Mouse (Mus musculus): ENCODE results near the gene Ap3b1. TPM values are rescaled to one million over a fixed set of nuclear protein-coding genes. Genes with fewer than 3 reads are reported as not detected.
A peak's percentile ranks its signal among the peaks of the same experiment; 100 is the strongest.

The Ap3b1 gene
- polyA plus RNA-seq, 1 experiment from 2014 or later, result 42.5 TPM

- Histone ChIP-seq H3K9me3 (ENCODE audit: control insufficient read depth, low read length) (no peaks in the 10 kb centered on the region), H3K4me2 (ENCODE audit: low read depth, low read length) (no peak overlapping the region), H3K9ac (ENCODE audit: low read length) (no peak overlapping the region), H3K4me3 (ENCODE audit: low read length) (no peak overlapping the region), H3K27ac (ENCODE audit: low read length) (no peak overlapping the region), H3K4me1 (replicated peaks; ENCODE audit: control insufficient read depth, insufficient read depth, low read length) (no peaks in the 10 kb centered on the region), H3K36me3 (ENCODE audit: control insufficient read depth, insufficient read depth, low read length) (peaks cover 3% of the 10 kb centered on the region; the same call in 1 of the 2 replicates), H3K27me3 (ENCODE audit: control insufficient read depth, insufficient read depth, low read depth, low read length) (peaks cover 3% of the 10 kb centered on the region; the same call in 1 of the 2 replicates)
- WGBS, result 79% methylated on average over 10 of the region's 10 CpGs
- ATAC-seq (ENCODE audit: low read depth), result no peak
Observed at GRCm38 (mm10) chr13:94571001-94571400, 212.2 kb downstream of the Ap3b1 start.

- peaks cover 3% of the 10 kb centered on the region; the same call in 1 of the 2 replicates for H3K27me3 ChIP-seq (ENCODE audit: control insufficient read depth, insufficient read depth, low read depth, low read length)
- 83% methylated on average over 8 of the region's 8 CpGs for WGBS
- no peaks in the 10 kb centered on the region for H3K4me1 ChIP-seq (replicated peaks; ENCODE audit: control insufficient read depth, insufficient read depth, low read length)
- H3K9me3 ChIP-seq (ENCODE audit: control insufficient read depth, low read length), result no peaks in the 10 kb centered on the region
- no peak overlapping the region for H3K9ac ChIP-seq (ENCODE audit: low read length)
- no peak overlapping the region for H3K4me3 ChIP-seq (ENCODE audit: low read length)
- no peak for ATAC-seq (ENCODE audit: low read depth)
- H3K27ac ChIP-seq (ENCODE audit: low read length), result no peak overlapping the region
- H3K36me3 ChIP-seq (ENCODE audit: control insufficient read depth, insufficient read depth, low read length), result no peaks in the 10 kb centered on the region
- H3K4me2 ChIP-seq (ENCODE audit: low read depth, low read length), result no peak overlapping the region
Observed at GRCm38 (mm10) chr13:94573356-94573755, 214.6 kb downstream of the Ap3b1 start.

- Histone ChIP-seq H3K4me2 (ENCODE audit: low read depth, low read length) (no peak overlapping the region), H3K9ac (ENCODE audit: low read length) (no peak overlapping the region), H3K4me3 (ENCODE audit: low read length) (no peak overlapping the region), H3K4me1 (replicated peaks; ENCODE audit: control insufficient read depth, insufficient read depth, low read length) (no peaks in the 10 kb centered on the region), H3K27ac (ENCODE audit: low read length) (no peak overlapping the region), H3K36me3 (ENCODE audit: control insufficient read depth, insufficient read depth, low read length) (no peaks in the 10 kb centered on the region), H3K27me3 (ENCODE audit: control insufficient read depth, insufficient read depth, low read depth, low read length) (peaks cover 3% of the 10 kb centered on the region; the same call in 1 of the 2 replicates), H3K9me3 (ENCODE audit: control insufficient read depth, low read length) (no peaks in the 10 kb centered on the region)
- ATAC-seq (ENCODE audit: low read depth), result no peak
- 61% methylated on average over 7 of the region's 7 CpGs for WGBS
Observed at GRCm38 (mm10) chr13:94573833-94574232, 215.1 kb downstream of the Ap3b1 start.

GRCm38 (mm10) chr13:94575607-94576398 lies 217.0 kb downstream of the Ap3b1 start:
- H3K27ac ChIP-seq (ENCODE audit: low read length), result no peak overlapping the region
- H3K36me3 ChIP-seq (ENCODE audit: control insufficient read depth, insufficient read depth, low read length), result no peaks in the 10 kb centered on the region
- no peak overlapping the region for H3K4me3 ChIP-seq (ENCODE audit: low read length)
- H3K27me3 ChIP-seq (ENCODE audit: control insufficient read depth, insufficient read depth, low read depth, low read length), result peaks cover 3% of the 10 kb centered on the region; the same call in 1 of the 2 replicates
- no peak overlapping the region for H3K9ac ChIP-seq (ENCODE audit: low read length)
- no peaks in the 10 kb centered on the region for H3K9me3 ChIP-seq (ENCODE audit: control insufficient read depth, low read length)
- 45% methylated on average over 17 of the region's 17 CpGs for WGBS
- no peak for ATAC-seq (ENCODE audit: low read depth)
- H3K4me2 ChIP-seq (ENCODE audit: low read depth, low read length), result no peak overlapping the region
- H3K4me1 ChIP-seq (replicated peaks; ENCODE audit: control insufficient read depth, insufficient read depth, low read length), result no peaks in the 10 kb centered on the region

GRCm38 (mm10) chr13:94576399-94577176 lies 217.8 kb downstream of the Ap3b1 start:
- H3K27ac ChIP-seq (ENCODE audit: low read length), result no peak overlapping the region
- no peak for ATAC-seq (ENCODE audit: low read depth)
- no peaks in the 10 kb centered on the region for H3K9me3 ChIP-seq (ENCODE audit: control insufficient read depth, low read length)
- no peak overlapping the region for H3K4me3 ChIP-seq (ENCODE audit: low read length)
- no peaks in the 10 kb centered on the region for H3K36me3 ChIP-seq (ENCODE audit: control insufficient read depth, insufficient read depth, low read length)
- peaks cover 3% of the 10 kb centered on the region; the same call in 1 of the 2 replicates for H3K27me3 ChIP-seq (ENCODE audit: control insufficient read depth, insufficient read depth, low read depth, low read length)
- H3K4me2 ChIP-seq (ENCODE audit: low read depth, low read length), result no peak overlapping the region
- H3K9ac ChIP-seq (ENCODE audit: low read length), result no peak overlapping the region
- no peaks in the 10 kb centered on the region for H3K4me1 ChIP-seq (replicated peaks; ENCODE audit: control insufficient read depth, insufficient read depth, low read length)
- 39% methylated on average over 20 of the region's 22 CpGs for WGBS

- ATAC-seq (ENCODE audit: low read depth), result no peak
- H3K27me3 ChIP-seq (ENCODE audit: control insufficient read depth, insufficient read depth, low read depth, low read length), result peaks cover 3% of the 10 kb centered on the region; the same call in 1 of the 2 replicates
- H3K4me3 ChIP-seq (ENCODE audit: low read length), result no peak overlapping the region
- H3K27ac ChIP-seq (ENCODE audit: low read length), result no peak overlapping the region
- 68% methylated on average over 2 of the region's 2 CpGs for WGBS
- no peaks in the 10 kb centered on the region for H3K9me3 ChIP-seq (ENCODE audit: control insufficient read depth, low read length)
- no peak overlapping the region for H3K4me2 ChIP-seq (ENCODE audit: low read depth, low read length)
- H3K36me3 ChIP-seq (ENCODE audit: control insufficient read depth, insufficient read depth, low read length), result no peaks in the 10 kb centered on the region
- H3K4me1 ChIP-seq (replicated peaks; ENCODE audit: control insufficient read depth, insufficient read depth, low read length), result no peaks in the 10 kb centered on the region
- H3K9ac ChIP-seq (ENCODE audit: low read length), result no peak overlapping the region
Observed at GRCm38 (mm10) chr13:94577177-94577540, 218.4 kb downstream of the Ap3b1 start.

- no peak overlapping the region for H3K27ac ChIP-seq (ENCODE audit: low read length)
- H3K4me3 ChIP-seq (ENCODE audit: low read length), result no peak overlapping the region
- no peaks in the 10 kb centered on the region for H3K36me3 ChIP-seq (ENCODE audit: control insufficient read depth, insufficient read depth, low read length)
- H3K4me1 ChIP-seq (replicated peaks; ENCODE audit: control insufficient read depth, insufficient read depth, low read length), result peaks cover 6% of the 10 kb centered on the region; the same call in 1 of the 2 replicates
- no peak for ATAC-seq (ENCODE audit: low read depth)
- H3K4me2 ChIP-seq (ENCODE audit: low read depth, low read length), result no peak overlapping the region
- H3K9ac ChIP-seq (ENCODE audit: low read length), result no peak overlapping the region
- peaks cover 66% of the 10 kb centered on the region for H3K27me3 ChIP-seq (ENCODE audit: control insufficient read depth, insufficient read depth, low read depth, low read length)
- no peaks in the 10 kb centered on the region for H3K9me3 ChIP-seq (ENCODE audit: control insufficient read depth, low read length)
- 8% methylated on average over 14 of the region's 14 CpGs for WGBS
Observed at GRCm38 (mm10) chr13:94595289-94595688, 236.5 kb downstream of the Ap3b1 start.

- Histone ChIP-seq H3K27me3 (ENCODE audit: control insufficient read depth, insufficient read depth, low read depth, low read length) (peaks cover 68% of the 10 kb centered on the region), H3K4me2 (ENCODE audit: low read depth, low read length) (peak overlapping the region; percentile 35), H3K36me3 (ENCODE audit: control insufficient read depth, insufficient read depth, low read length) (no peaks in the 10 kb centered on the region), H3K9ac (ENCODE audit: low read length) (no peak overlapping the region), H3K4me1 (replicated peaks; ENCODE audit: control insufficient read depth, insufficient read depth, low read length) (peaks cover 6% of the 10 kb centered on the region; the same call in 1 of the 2 replicates), H3K9me3 (ENCODE audit: control insufficient read depth, low read length) (no peaks in the 10 kb centered on the region), H3K4me3 (ENCODE audit: low read length) (peak overlapping the region; percentile 24), H3K27ac (ENCODE audit: low read length) (no peak overlapping the region)
- no peak for ATAC-seq (ENCODE audit: low read depth)
- whole genome bisulfite sequencing, result 2% methylated on average over 38 of the region's 38 CpGs
Observed at GRCm38 (mm10) chr13:94595701-94596361, 237.1 kb downstream of the Ap3b1 start.

Measured in lung, embryonic 16.5 days (tissue).